Mouse (Mus musculus) MEL (cell line): ENCODE measurements around the gene Krt82. TPM values are rescaled to one million over a fixed set of nuclear protein-coding genes. Genes with fewer than 3 reads are reported as not detected.

Experiments used
- DNase-seq: peaks from one replicate; pipeline ENCODE4 v3.0.0; 2011; ENCODE audit warnings: low read depth, low spot score
- H3K27ac ChIP-seq: 2 replicates; pipeline ENCODE4 v1.5.1; 2012; ENCODE audit warnings: low read depth, mild to moderate bottlenecking, control low read depth, low read length, moderate library complexity; ENCODE audit not compliant: control insufficient read depth
- H3K27me3 ChIP-seq, 2 experiments: fragments of 150-350 bp in 1 of 2; sonication (generic) in 1 of 2; 2 replicates each; pipeline ENCODE4 v1.6.1; 2012; ENCODE audit warnings: low read length in 2 of 2, mild to moderate bottlenecking in 2 of 2, improper control_type of control experiment in 1 of 2, moderate library complexity in 1 of 2; ENCODE audit not compliant: insufficient read depth in 2 of 2, control insufficient read depth in 1 of 2
- H3K36me3 ChIP-seq, 2 experiments: 2 replicates each; pipeline ENCODE4 v1.6.1; 2012 to 2014; ENCODE audit warnings: low read length in 2 of 2, improper control_type of control experiment in 1 of 2, inconsistent platforms in 1 of 2, mild to moderate bottlenecking in 1 of 2; ENCODE audit not compliant: insufficient read depth in 2 of 2, control insufficient read depth in 1 of 2
- H3K4me1 ChIP-seq, 2 experiments: fragments of 150-350 bp in 1 of 2; sonication (generic) in 1 of 2; 2 replicates each; pipeline ENCODE4 v1.6.1; 2012; ENCODE audit warnings: low read length in 2 of 2, improper control_type of control experiment in 1 of 2, mild to moderate bottlenecking in 1 of 2; ENCODE audit not compliant: insufficient read depth in 2 of 2, control insufficient read depth in 1 of 2
- H3K4me3 ChIP-seq, 2 experiments: fragments of 150-350 bp in 1 of 2; sonication (generic) in 1 of 2; 2 replicates each; pipeline ENCODE4 v1.5.1; 2012; ENCODE audit warnings: low read depth in 2 of 2, low read length in 2 of 2, mild to moderate bottlenecking in 2 of 2, moderate library complexity in 2 of 2, control low read depth in 1 of 2, improper control_type of control experiment in 1 of 2; ENCODE audit not compliant: control insufficient read depth in 1 of 2, insufficient read depth in 1 of 2
- H3K79me2 ChIP-seq: 2 replicates; pipeline ENCODE4 v1.6.1; 2012; ENCODE audit warnings: mild to moderate bottlenecking, low read length, moderate library complexity; ENCODE audit not compliant: control insufficient read depth, poor library complexity, insufficient read depth
- H3K9ac ChIP-seq: 2 replicates; pipeline ENCODE4 v1.6.1; 2012; ENCODE audit warnings: low read depth, mild to moderate bottlenecking, control low read depth, low read length, moderate library complexity; ENCODE audit not compliant: control insufficient read depth, poor library complexity, severe bottlenecking
- H3K9me3 ChIP-seq: fragments of 150-350 bp; sonication (generic); replicated peaks from 2 replicates; pipeline ENCODE4 v1.6.1; 2012; ENCODE audit warnings: mild to moderate bottlenecking, low read length, improper control_type of control experiment, moderate library complexity; ENCODE audit not compliant: insufficient read depth
- BHLHE40 ChIP-seq: IDR thresholded peaks from 2 replicates; pipeline ENCODE4 v1.6.1; 2012; ENCODE audit warnings: low read depth, mild to moderate bottlenecking, inconsistent platforms, low read length, improper control_type of control experiment, borderline replicate concordance
- CTCF ChIP-seq, 3 experiments: IDR thresholded peaks in 2 of 3; conservative IDR thresholded peaks in 1 of 3; 2 replicates each; pipeline ENCODE4 v1.5.1; 2011 to 2012; ENCODE audit warnings: low read length in 3 of 3, low read depth in 2 of 3, mild to moderate bottlenecking in 2 of 3, improper control_type of control experiment in 1 of 3, inconsistent platforms in 1 of 3, mixed read lengths in 1 of 3, moderate library complexity in 1 of 3; ENCODE audit not compliant: control insufficient read depth in 1 of 3, insufficient read depth in 1 of 3, poor library complexity in 1 of 3, severe bottlenecking in 1 of 3
- E2F4 ChIP-seq: IDR thresholded peaks from 2 replicates; pipeline ENCODE4 v1.6.1; 2011; ENCODE audit warnings: low read depth, low read length, improper control_type of control experiment, borderline replicate concordance
- ETS1 ChIP-seq: IDR thresholded peaks from 2 replicates; pipeline ENCODE4 v1.6.1; 2012; ENCODE audit warnings: low read depth, mild to moderate bottlenecking, inconsistent platforms, low read length, improper control_type of control experiment, moderate library complexity
- JUND ChIP-seq: IDR thresholded peaks from 2 replicates; pipeline ENCODE4 v1.6.1; 2011; ENCODE audit warnings: low read depth, mild to moderate bottlenecking, improper control_type of control experiment, low read length
- MAZ ChIP-seq: IDR thresholded peaks from 2 replicates; pipeline ENCODE4 v1.6.1; 2012; ENCODE audit warnings: low read depth, mild to moderate bottlenecking, inconsistent platforms, low read length, improper control_type of control experiment
- MEF2A ChIP-seq: IDR thresholded peaks from 2 replicates; pipeline ENCODE4 v1.6.1; 2014; ENCODE audit warnings: low read depth, mild to moderate bottlenecking, inconsistent platforms, low read length, improper control_type of control experiment; ENCODE audit not compliant: poor library complexity, insufficient replicate concordance, severe bottlenecking; ENCODE audit errors: extremely low read depth
- MYB ChIP-seq: IDR thresholded peaks from 2 replicates; pipeline ENCODE4 v1.6.1; 2011; ENCODE audit warnings: mild to moderate bottlenecking, low read depth, low read length, improper control_type of control experiment
- NRF1 ChIP-seq: IDR thresholded peaks from 2 replicates; pipeline ENCODE4 v1.6.1; 2014; ENCODE audit warnings: low read depth, mild to moderate bottlenecking, inconsistent platforms, low read length, improper control_type of control experiment, moderate library complexity; ENCODE audit not compliant: poor library complexity, insufficient read depth, severe bottlenecking
- POLR2AphosphoS2 ChIP-seq: IDR thresholded peaks from 2 replicates; pipeline ENCODE4 v1.6.1; 2011; ENCODE audit warnings: low read length, improper control_type of control experiment
- RCOR1 ChIP-seq: IDR thresholded peaks from 2 replicates; pipeline ENCODE4 v1.6.1; 2012; ENCODE audit warnings: low read depth, mild to moderate bottlenecking, inconsistent platforms, low read length, improper control_type of control experiment
- TCF12 ChIP-seq: IDR thresholded peaks from 2 replicates; pipeline ENCODE4 v1.6.1; 2014; ENCODE audit warnings: low read depth, mild to moderate bottlenecking, inconsistent platforms, low read length, improper control_type of control experiment, moderate library complexity
- polyA plus RNA-seq, 2 experiments: library from polyadenylated mRNA; stranded (reverse) in 1 of 2; unstranded in 1 of 2; fragments of >175 nt in 1 of 2; fragments of >200 nt in 1 of 2; gene quantifications; 2 replicates each; pipeline versions ENCODE4 v1.2.1 to v1.2.4; 2012; ENCODE audit warnings: low replicate concordance in 2 of 2, low read depth in 1 of 2; ENCODE audit not compliant: insufficient read length in 2 of 2, insufficient read depth in 1 of 2, missing spikeins in 1 of 2
- total RNA-seq: library from RNA; depleted of rRNA; stranded (reverse); fragments of 300-350 nt; gene quantifications from 2 replicates; pipeline ENCODE4 v1.2.3, GENCODE M21; 2012; rRNA removed

Krt82 gene
- total RNA-seq (not detected in 2 replicates), polyA plus RNA-seq (not detected)

GRCm38 (mm10) chr15:101550567-101550966 lies at the start of gene Krt82:
TSS of gene Krt82 (minus strand) at chr15:101550667.
- no peak for TF ChIP-seq MAZ
- no peak for TF ChIP-seq POLR2AphosphoS2
- TF ChIP-seq JUND: no peak
- TF ChIP-seq TCF12: no peak
- no peak for TF ChIP-seq NRF1
- no peak for TF ChIP-seq ETS1
- TF ChIP-seq, all 39 proteins: peak for 0
- no peaks in the 10 kb centered on the region; the same call in 1 of the 2 replicates for H3K9me3 ChIP-seq
- H3K36me3 ChIP-seq: no peaks in the 10 kb centered on the region
- no peak within 1 kb of the TSS for H3K4me3 ChIP-seq
- no peaks in the 10 kb centered on the region for H3K27me3 ChIP-seq
- no peaks in the 10 kb centered on the region for H3K79me2 ChIP-seq
- DNase-seq: no peak
- no peak within 1 kb of the TSS for H3K27ac ChIP-seq
- no peak within 1 kb of the TSS for H3K9ac ChIP-seq
- no peaks in the 10 kb centered on the region for H3K4me1 ChIP-seq

- H3K9me3 ChIP-seq: no peaks in the 10 kb centered on the region
- no peak overlapping the region for H3K4me3 ChIP-seq
- H3K27me3 ChIP-seq: peaks cover 0 to 2% of the 10 kb centered on the region in 2 experiments; a peak in 2 of 4 replicates
- no peaks in the 10 kb centered on the region for H3K79me2 ChIP-seq
- TF ChIP-seq MYB: no peak
- TF ChIP-seq MEF2A: no peak
- no peak for TF ChIP-seq CTCF (IDR thresholded peaks at IDR 0.05 in 2 of 3, conservative IDR thresholded peaks at IDR 0.05 in 1 of 3; ENCODE audit: control insufficient read depth in 1 of 3, insufficient read depth in 1 of 3, low read depth in 2 of 3, low read length in 3 of 3, poor library complexity in 1 of 3, severe bottlenecking in 1 of 3)
- no peak for TF ChIP-seq JUND
- TF ChIP-seq E2F4: no peak
- no peak for TF ChIP-seq ETS1
- TF ChIP-seq, all 39 proteins: peak for 0
- DNase-seq: peak; percentile 13
- no peaks in the 10 kb centered on the region for H3K4me1 ChIP-seq
- no peak overlapping the region for H3K9ac ChIP-seq
- H3K36me3 ChIP-seq: no peaks in the 10 kb centered on the region
- H3K27ac ChIP-seq: no peak overlapping the region
These were observed 48.7 kb upstream of the Krt82 start for GRCm38 (mm10) chr15:101599123-101599522.

- Histone ChIP-seq H3K4me1 (no peaks in the 10 kb centered on the region), H3K9me3 (no peaks in the 10 kb centered on the region), H3K79me2 (no peaks in the 10 kb centered on the region), H3K4me3 (no peak overlapping the region), H3K36me3 (no peaks in the 10 kb centered on the region), H3K27ac (no peak overlapping the region), H3K27me3 (no peaks in the 10 kb centered on the region), H3K9ac (no peak overlapping the region)
- no peak for TF ChIP-seq BHLHE40
- no peak for TF ChIP-seq RCOR1
- TF ChIP-seq CTCF (IDR thresholded peaks at IDR 0.05 in 2 of 3, conservative IDR thresholded peaks at IDR 0.05 in 1 of 3; ENCODE audit: control insufficient read depth in 1 of 3, insufficient read depth in 1 of 3, low read depth in 2 of 3, low read length in 3 of 3, poor library complexity in 1 of 3, severe bottlenecking in 1 of 3): peak; percentile 23 to 55 (median 45)
- no peak for TF ChIP-seq JUND
- peak; percentile 11 for DNase-seq
These were observed 37.7 kb upstream of the Krt82 start for GRCm38 (mm10) chr15:101588216-101588615.
